Mouse (Mus musculus): Measurements from ENCODE around the gene Fam20b.
"Not testable (repeated sequence)": the region's sequence is repeated elsewhere in the genome, so short reads cannot be mapped to it uniquely, and the experiment has no call there.

Fam20b gene

GRCm38 (mm10) chr1:156671921-156672320 is 47.0 kb downstream of the Fam20b start:
- no peak for DNase-seq (ENCODE audit: low spot score in 2 of 2)

- no peak for DNase-seq (ENCODE audit: low spot score in 2 of 2)
Observed at GRCm38 (mm10) chr1:156669208-156669983, 49.5 kb downstream of the Fam20b start.

GRCm38 (mm10) chr1:156668602-156669001 is 50.3 kb downstream of the Fam20b start:
- no peak for DNase-seq (ENCODE audit: low spot score in 2 of 2)

GRCm38 (mm10) chr1:156667141-156667926 is 51.6 kb downstream of the Fam20b start:
- no peak for DNase-seq (ENCODE audit: low spot score in 2 of 2)

- no peak for DNase-seq (ENCODE audit: low spot score in 2 of 2)
Observed at GRCm38 (mm10) chr1:156665777-156666176, 53.1 kb downstream of the Fam20b start.

- not testable (repeated sequence) for DNase-seq (ENCODE audit: low spot score in 2 of 2)
Observed at GRCm38 (mm10) chr1:156660660-156661236, 58.1 kb downstream of the Fam20b start.

- DNase-seq (ENCODE audit: low spot score in 2 of 2): no peak
Observed at GRCm38 (mm10) chr1:156659906-156660659, 58.8 kb downstream of the Fam20b start.

GRCm38 (mm10) chr1:156658676-156659075 is 60.2 kb downstream of the Fam20b start:
- no peak for DNase-seq (ENCODE audit: low spot score in 2 of 2)

GRCm38 (mm10) chr1:156657523-156657922 is 61.4 kb downstream of the Fam20b start:
- no peak for DNase-seq (ENCODE audit: low spot score in 2 of 2)

GRCm38 (mm10) chr1:156654735-156655530 is 64.0 kb downstream of the Fam20b start:
- DNase-seq (ENCODE audit: low spot score in 2 of 2): no peak

- DNase-seq (ENCODE audit: low spot score in 2 of 2): no peak
Observed at GRCm38 (mm10) chr1:156652189-156652822, 66.6 kb downstream of the Fam20b start.

GRCm38 (mm10) chr1:156650631-156651030 is 68.3 kb downstream of the Fam20b start:
- no peak for DNase-seq (ENCODE audit: low spot score in 2 of 2)

GRCm38 (mm10) chr1:156648705-156649104 is 70.2 kb downstream of the Fam20b start:
- no peak for DNase-seq (ENCODE audit: low spot score in 2 of 2)

- no peak for DNase-seq (ENCODE audit: low spot score in 2 of 2)
Observed at GRCm38 (mm10) chr1:156645971-156646370, 72.9 kb downstream of the Fam20b start.

GRCm38 (mm10) chr1:156644780-156645523 is 73.9 kb downstream of the Fam20b start:
- no peak for DNase-seq (ENCODE audit: low spot score in 2 of 2)

GRCm38 (mm10) chr1:156644061-156644460 is 74.8 kb downstream of the Fam20b start:
- DNase-seq (ENCODE audit: low spot score in 2 of 2): no peak

GRCm38 (mm10) chr1:156642813-156643212 is 76.1 kb downstream of the Fam20b start:
- no peak for DNase-seq (ENCODE audit: low spot score in 2 of 2)

- DNase-seq (ENCODE audit: low spot score in 2 of 2): no peak
Observed at GRCm38 (mm10) chr1:156641808-156642207, 77.1 kb downstream of the Fam20b start.

GRCm38 (mm10) chr1:156640577-156640976 is 78.3 kb downstream of the Fam20b start:
- DNase-seq (ENCODE audit: low spot score in 2 of 2): no peak

- DNase-seq (ENCODE audit: low spot score in 2 of 2): no peak
Observed at GRCm38 (mm10) chr1:156639455-156639854, 79.4 kb downstream of the Fam20b start.
